Mouse (Mus musculus) kidney, adult 2 months (tissue): ENCODE results near the gene Wdr35. TPM values are rescaled to one million over a fixed set of nuclear protein-coding genes. Genes with fewer than 3 reads are reported as not detected.
A peak's percentile ranks its signal among the peaks of the same experiment; 100 is the strongest.

Experiments
- DNase-seq: peaks from one replicate; pipeline ENCODE4 v3.0.0; 2021
- H3K27ac ChIP-seq: fragments of 200-500 bp; 2 replicates; pipeline ENCODE4 v1.5.1; 2012; ENCODE audit warnings: low read depth, low read length, control low read depth, inconsistent platforms; ENCODE audit not compliant: insufficient read depth
- H3K27me3 ChIP-seq: fragments of 200-500 bp; replicated peaks from 2 replicates; pipeline ENCODE4 v1.6.1; 2012; ENCODE audit warnings: mild to moderate bottlenecking, moderate library complexity, low read length, inconsistent platforms; ENCODE audit not compliant: control insufficient read depth, insufficient read depth
- H3K36me3 ChIP-seq: fragments of 200-500 bp; 2 replicates; pipeline ENCODE4 v1.6.1; 2012; ENCODE audit warnings: mild to moderate bottlenecking, moderate library complexity, low read length, inconsistent platforms; ENCODE audit not compliant: control insufficient read depth, insufficient read depth
- H3K4me1 ChIP-seq: fragments of 200-500 bp; 2 replicates; pipeline ENCODE4 v1.6.1; 2011; ENCODE audit warnings: low read length; ENCODE audit not compliant: control insufficient read depth, insufficient read depth
- H3K4me3 ChIP-seq: fragments of 200-500 bp; 2 replicates; pipeline ENCODE4 v1.5.1; 2011; ENCODE audit warnings: mild to moderate bottlenecking, low read depth, low read length, control low read depth; ENCODE audit not compliant: insufficient read depth
- CTCF ChIP-seq: fragments of 200-500 bp; conservative IDR thresholded peaks from 2 replicates; pipeline ENCODE4 v1.5.1; 2011; ENCODE audit warnings: low read depth, mild to moderate bottlenecking, control low read depth, low read length, moderate library complexity, mixed read lengths; ENCODE audit not compliant: insufficient read depth, insufficient read length
- POLR2A ChIP-seq: fragments of 200-500 bp; IDR thresholded peaks from one replicate; pipeline ENCODE4 v1.6.1; 2011; ENCODE audit warnings: low read depth, low read length, control low read depth
- WGBS: fragments of 180-500 bp; shearing (Covaris S2); methylation state at CpG from one replicate; pipeline ENCODE4 v1.1.7; 2018; 5-methylcytosine and 5-hydroxymethylcytosine counted together
- polyA plus RNA-seq: library from polyadenylated mRNA; depleted of rRNA; stranded (reverse); fragments of >200 nt; gene quantifications from 2 replicates; pipeline ENCODE4 v1.2.3, GENCODE M21; 2012

The Wdr35 gene
- polyA plus RNA-seq, 1 experiment: 6.0 TPM

GRCm38 (mm10) chr12:9007146-9007545 lies 33.5 kb downstream of the Wdr35 start:
- no peaks in the 10 kb centered on the region; the same call in 1 of the 2 replicates for H3K36me3 ChIP-seq
- TF ChIP-seq CTCF: no peak
- no peak for TF ChIP-seq POLR2A
- no peak overlapping the region for H3K27ac ChIP-seq
- no peaks in the 10 kb centered on the region for H3K27me3 ChIP-seq
- H3K4me1 ChIP-seq: no peaks in the 10 kb centered on the region
- H3K4me3 ChIP-seq: no peak overlapping the region
- 69% methylated on average over 4 of the region's 4 CpGs for WGBS
- DNase-seq: no peak

GRCm38 (mm10) chr12:9007811-9008210 lies 34.1 kb downstream of the Wdr35 start:
- WGBS: 94% methylated on average over 6 of the region's 6 CpGs
- Histone ChIP-seq H3K4me3 (no peak overlapping the region), H3K36me3 (no peaks in the 10 kb centered on the region; the same call in 1 of the 2 replicates), H3K27ac (no peak overlapping the region), H3K4me1 (no peaks in the 10 kb centered on the region), H3K27me3 (no peaks in the 10 kb centered on the region)
- no peak for TF ChIP-seq POLR2A
- no peak for TF ChIP-seq CTCF
- no peak for DNase-seq

- H3K36me3 ChIP-seq: peaks cover 1% of the 10 kb centered on the region; the same call in 1 of the 2 replicates
- H3K27ac ChIP-seq: no peak overlapping the region
- no peaks in the 10 kb centered on the region for H3K4me1 ChIP-seq
- no peak for DNase-seq
- TF ChIP-seq POLR2A (no peak), CTCF (no peak)
- no peaks in the 10 kb centered on the region for H3K27me3 ChIP-seq
- no peak overlapping the region for H3K4me3 ChIP-seq
- WGBS: 48% methylated on average over 4 of the region's 4 CpGs
Measured at GRCm38 (mm10) chr12:9010311-9010710, 36.6 kb downstream of the Wdr35 start.

- Histone ChIP-seq H3K36me3 (peaks cover 1% of the 10 kb centered on the region; the same call in 1 of the 2 replicates), H3K27me3 (no peaks in the 10 kb centered on the region), H3K4me3 (no peak overlapping the region), H3K27ac (no peak overlapping the region), H3K4me1 (no peaks in the 10 kb centered on the region)
- 95% methylated on average over 9 of the region's 9 CpGs for WGBS
- DNase-seq: no peak
- TF ChIP-seq CTCF: no peak
- no peak for TF ChIP-seq POLR2A
Measured at GRCm38 (mm10) chr12:9016376-9016775, 42.7 kb downstream of the Wdr35 start.

DNA sequence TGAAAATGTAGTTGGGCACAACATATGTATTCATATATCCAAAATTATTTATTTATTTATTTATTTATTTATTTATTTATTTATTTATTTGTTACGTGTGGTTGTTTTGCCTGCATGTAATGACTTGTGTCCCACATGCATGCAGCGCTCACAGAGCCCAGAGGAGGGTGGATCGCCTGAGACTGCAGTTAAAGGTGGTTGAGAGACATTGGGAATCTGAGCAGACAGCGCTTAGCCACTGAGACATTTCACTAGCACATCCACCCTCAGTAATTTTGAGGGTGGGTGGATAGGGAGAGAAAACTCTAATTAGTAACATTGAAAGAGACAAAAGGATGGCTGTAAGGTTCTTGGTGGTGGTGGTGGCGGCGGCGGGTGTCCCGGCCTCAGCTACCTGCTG lies 46.7 kb downstream of the Wdr35 start:
- DNase-seq: no peak
- TF ChIP-seq CTCF (no peak), POLR2A (no peak)
- H3K4me3 ChIP-seq: no peak overlapping the region

GRCm38 (mm10) chr12:9020986-9021385 lies 47.3 kb downstream of the Wdr35 start:
- 69% methylated on average over 3 of the region's 3 CpGs for WGBS
- Histone ChIP-seq H3K27ac (no peak overlapping the region), H3K4me3 (no peak overlapping the region), H3K36me3 (no peaks in the 10 kb centered on the region), H3K4me1 (no peaks in the 10 kb centered on the region), H3K27me3 (no peaks in the 10 kb centered on the region)
- no peak for TF ChIP-seq CTCF
- no peak for TF ChIP-seq POLR2A
- DNase-seq: no peak

More for the DNA sequence above, 46.7 kb downstream of the Wdr35 start:
- WGBS: 97% methylated on average over 8 of the region's 8 CpGs
- no peak overlapping the region for H3K27ac ChIP-seq
- H3K27me3 ChIP-seq: no peaks in the 10 kb centered on the region
- no peaks in the 10 kb centered on the region for H3K4me1 ChIP-seq
- H3K36me3 ChIP-seq: no peaks in the 10 kb centered on the region

GRCm38 (mm10) chr12:9023031-9023430 lies 49.3 kb downstream of the Wdr35 start:
- DNase-seq: no peak
- Histone ChIP-seq H3K36me3 (no peaks in the 10 kb centered on the region), H3K4me1 (no peaks in the 10 kb centered on the region), H3K27ac (no peak overlapping the region), H3K27me3 (no peaks in the 10 kb centered on the region), H3K4me3 (no peak overlapping the region)
- peak; percentile 18; the same call in 1 of the 2 replicates for TF ChIP-seq CTCF
- no peak for TF ChIP-seq POLR2A
- 49% methylated on average over 4 of the region's 4 CpGs for WGBS

DNA sequence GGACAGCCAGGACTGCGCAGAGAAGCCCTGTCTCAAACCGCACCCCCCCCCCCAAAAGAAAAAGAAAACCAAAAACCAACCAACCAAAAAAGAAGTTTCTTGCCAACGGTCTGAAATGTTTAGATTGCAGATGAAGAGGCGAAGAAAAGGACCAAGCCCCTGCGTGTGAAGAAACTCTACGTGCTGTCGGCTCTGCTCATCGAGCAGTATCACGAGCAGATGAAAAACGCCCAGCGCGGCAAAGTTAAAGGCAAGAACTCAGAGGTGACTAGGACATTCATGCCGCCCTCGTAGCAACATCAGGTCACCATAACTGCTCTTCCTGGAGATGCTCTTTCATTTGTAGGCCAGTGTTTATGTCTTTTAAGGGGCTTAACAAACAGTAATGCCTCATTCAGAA lies 50.4 kb downstream of the Wdr35 start:
- Histone ChIP-seq H3K27ac (no peak overlapping the region), H3K36me3 (no peaks in the 10 kb centered on the region), H3K4me3 (no peak overlapping the region), H3K27me3 (no peaks in the 10 kb centered on the region), H3K4me1 (no peaks in the 10 kb centered on the region)
- 93% methylated on average over 14 of the region's 14 CpGs for WGBS
- TF ChIP-seq CTCF: no peak
- no peak for TF ChIP-seq POLR2A
- DNase-seq: no peak
